Mouse (Mus musculus) CD4-positive, CD25-positive, alpha-beta regulatory T cell, adult 2 months (primary cell): ENCODE measurements around the gene Mob3c.

Experiments used
- DNase-seq: peaks from one replicate; pipeline ENCODE4 v3.0.0-alpha.2; 2012; ENCODE audit warnings: low read depth, low spot score

Mob3c gene

DNA sequence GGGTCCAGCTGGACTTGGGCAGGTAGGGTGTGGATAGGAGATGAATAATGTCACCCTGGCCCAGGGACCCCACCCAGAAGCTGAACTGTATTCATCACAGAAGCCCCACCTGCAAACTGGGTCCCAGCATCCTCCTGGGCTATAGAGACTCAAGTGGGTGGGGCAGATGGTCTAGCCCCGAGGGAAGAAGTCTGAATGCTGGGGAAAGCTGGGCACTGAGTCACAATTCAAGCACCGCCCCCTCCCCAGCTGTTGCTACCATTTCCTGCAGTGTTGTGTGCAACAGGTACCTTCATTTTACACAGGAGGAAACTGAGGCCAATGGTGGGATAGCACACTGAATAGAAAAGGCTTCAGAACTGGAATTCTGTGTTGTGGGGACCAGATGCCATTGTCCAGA lies 4.1 kb downstream of the Mob3c start:
- DNase-seq = no peak

DNA sequence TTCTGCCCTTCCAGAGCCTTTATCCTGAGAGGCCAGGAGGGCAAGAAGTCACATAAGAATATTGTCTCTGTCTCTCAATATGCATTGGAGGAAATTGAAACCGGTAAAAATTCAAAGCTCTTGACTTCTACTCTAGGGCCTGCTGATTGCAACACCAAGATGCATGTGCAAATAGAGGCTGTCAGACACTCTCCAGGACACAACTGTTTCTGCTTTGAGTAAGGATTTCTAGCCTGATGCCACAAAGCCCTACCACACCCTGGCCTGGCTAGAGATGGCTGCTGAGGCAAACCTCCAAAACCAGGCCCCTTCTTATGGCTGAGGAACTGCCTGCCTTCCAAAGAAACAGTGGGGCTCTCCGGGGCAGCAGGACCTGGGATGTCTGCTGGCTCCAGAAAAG lies 7.7 kb downstream of the Mob3c start:
- no peak for DNase-seq

DNA sequence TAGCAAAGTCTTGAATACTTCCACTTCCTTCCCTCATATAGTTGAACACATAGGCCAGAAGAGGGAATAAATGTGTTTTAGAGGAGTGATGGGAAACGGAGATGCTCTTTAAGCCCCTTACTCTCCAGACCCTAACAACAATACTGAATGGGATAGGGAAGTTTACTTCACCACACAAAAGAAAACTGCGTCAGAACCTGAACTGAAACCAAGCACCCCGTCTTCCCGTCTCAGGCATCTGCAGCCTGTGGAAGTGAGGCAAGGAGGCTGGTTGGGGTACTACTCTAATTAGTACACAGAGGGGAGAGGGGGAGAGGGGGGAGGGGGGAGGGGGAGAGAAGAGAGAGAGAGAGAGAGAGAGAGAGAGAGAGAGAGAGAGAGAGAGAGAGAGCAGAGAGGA lies 10.3 kb downstream of the Mob3c start:
- peak; percentile 25 for DNase-seq

DNA sequence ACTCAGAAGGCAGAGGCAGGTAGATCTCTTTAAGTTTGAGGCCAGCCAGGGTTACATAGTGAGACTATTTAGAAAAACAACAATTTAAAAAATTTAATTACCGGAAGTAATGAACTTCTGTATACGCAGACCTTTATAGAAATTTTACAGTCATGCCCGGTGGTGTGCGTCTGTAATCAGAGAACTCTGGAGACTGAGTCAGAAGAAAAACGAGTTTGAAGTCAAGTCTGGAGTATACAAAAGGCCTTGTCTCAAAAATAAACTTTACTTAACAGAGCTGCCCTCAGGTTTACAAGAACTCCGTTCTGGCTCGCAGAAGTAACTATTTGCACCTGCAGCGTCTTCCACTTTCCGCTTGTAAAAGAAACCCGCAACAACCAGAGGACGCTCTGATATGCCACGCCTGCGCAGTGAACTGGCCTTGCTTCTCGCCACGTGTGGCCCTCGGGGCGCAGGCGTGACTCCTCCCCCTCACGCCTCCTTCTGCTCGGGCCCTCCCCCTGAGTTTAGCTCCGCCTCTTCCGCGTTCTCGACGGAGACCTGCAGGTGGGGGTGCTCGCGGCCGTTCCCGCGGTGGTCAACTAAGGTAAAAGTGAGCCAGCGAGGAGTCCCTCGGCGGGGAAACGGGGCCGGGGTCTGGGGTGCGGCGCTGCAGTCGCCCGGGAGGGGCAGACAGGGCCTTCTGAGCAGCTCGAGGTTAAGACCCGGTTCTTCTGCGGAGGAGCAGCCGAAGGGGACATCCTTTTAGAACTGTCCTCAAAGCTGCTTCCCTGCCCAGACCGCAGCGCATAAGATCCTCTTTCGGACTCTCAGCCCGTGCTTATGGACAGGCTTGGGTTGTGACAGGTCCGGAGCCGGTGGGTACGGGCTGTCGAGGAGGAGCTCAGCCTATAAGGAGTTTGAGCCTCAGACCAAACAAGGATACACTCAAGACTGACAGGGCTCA lies 11.1 kb downstream of the Mob3c start, which contains the start of gene Mknk1:
Mknk1 (plus strand) TSS at position 503 of the 946 bp plus-strand sequence.
- DNase-seq = peak; percentile 98

DNA sequence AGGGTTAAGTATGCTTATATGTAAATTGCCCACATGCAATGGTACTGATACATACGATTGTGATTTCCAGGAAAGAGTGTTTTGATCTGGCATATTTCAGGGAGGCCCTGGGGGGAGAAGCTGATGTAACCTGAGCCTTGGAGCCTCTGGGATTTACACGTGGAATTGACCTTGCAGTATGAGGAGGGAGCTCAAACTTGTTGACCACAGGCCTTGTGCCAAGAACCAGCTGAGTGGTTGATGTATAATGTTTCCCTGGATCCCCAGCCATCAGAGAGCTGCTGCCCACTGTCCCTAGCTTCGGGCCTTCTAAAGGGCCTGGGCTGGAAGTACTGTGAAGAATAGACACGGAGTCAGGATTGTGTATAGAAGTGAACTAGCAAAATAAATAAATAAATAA lies 12.1 kb downstream of the Mob3c start:
- DNase-seq = no peak

DNA sequence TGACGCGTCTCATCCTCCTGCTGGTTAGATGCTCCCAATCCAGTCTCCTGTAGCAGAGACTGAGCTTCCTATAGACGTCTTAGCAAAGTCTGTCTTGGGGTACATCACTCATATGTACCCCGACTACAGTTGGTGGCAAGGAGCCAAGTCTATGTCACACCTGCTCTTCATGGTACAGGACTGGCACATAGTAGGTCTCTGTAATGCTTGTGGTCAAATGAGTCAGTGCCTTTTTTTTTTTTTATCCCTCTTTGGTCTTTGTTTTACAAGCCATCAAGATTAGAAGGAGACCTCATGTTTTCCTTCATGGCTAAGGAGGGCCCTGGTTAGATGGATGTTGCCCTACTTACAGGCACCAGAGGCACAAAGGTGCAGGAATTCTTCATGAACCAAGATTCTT lies 12.9 kb downstream of the Mob3c start:
- DNase-seq = no peak

DNA sequence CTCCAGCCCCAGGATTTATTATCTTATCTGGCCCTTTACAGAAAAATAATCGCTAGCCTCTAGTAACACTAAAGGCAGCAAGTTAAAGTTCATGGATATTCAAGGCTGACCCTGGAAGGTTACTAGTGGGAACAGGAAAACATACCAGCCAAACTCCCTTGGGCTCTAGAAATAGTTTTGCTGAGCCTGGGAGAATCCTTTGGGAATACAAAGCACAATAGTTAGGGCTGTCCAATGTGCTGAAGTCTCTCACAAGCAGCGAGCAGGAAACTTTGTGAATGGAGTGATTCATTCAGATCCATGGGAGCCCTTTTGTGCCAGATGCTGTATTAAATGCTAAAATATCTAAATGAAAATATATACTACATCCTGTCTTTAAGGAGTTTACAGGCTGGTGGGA lies 18.8 kb downstream of the Mob3c start:
- DNase-seq = no peak

DNA sequence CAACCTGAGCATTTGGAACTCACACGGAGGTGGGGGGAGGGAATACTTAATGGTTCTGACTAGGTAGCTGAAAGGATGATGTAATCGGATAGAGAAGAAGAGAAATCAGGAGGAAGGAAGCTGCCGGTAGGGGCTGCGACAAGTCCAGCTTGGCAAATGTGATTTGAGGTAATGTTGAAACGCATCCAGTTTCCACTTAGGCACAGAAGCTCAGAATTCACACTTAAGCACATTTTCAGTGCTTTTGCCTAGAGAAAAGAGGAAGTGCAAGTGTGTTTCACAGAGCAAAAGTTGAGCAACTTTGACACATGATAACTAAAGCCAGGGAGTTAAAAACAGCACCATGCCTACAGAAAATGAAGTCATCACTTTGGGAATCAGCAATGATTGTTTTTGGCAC lies 19.5 kb downstream of the Mob3c start:
- no peak for DNase-seq

DNA sequence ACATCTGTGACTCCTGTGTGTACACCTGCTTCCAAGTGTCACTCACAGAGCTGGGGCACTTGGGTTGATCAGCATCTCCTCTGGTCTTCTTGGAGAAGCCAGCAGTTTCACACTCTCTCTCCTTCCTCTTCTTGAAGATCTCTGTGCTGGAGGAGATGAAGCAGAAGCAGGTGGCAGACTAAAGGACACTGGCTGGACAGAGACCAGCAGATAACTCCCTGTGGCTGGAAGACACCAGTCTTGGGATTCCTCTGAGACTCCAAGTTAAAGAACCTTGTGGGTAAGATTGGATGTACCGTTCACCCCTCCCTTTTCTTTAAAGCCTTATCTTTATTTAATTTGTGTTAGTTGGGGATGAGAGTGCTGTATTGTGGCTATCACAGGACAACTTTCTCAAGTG lies 20.2 kb downstream of the Mob3c start:
- DNase-seq = no peak

DNA sequence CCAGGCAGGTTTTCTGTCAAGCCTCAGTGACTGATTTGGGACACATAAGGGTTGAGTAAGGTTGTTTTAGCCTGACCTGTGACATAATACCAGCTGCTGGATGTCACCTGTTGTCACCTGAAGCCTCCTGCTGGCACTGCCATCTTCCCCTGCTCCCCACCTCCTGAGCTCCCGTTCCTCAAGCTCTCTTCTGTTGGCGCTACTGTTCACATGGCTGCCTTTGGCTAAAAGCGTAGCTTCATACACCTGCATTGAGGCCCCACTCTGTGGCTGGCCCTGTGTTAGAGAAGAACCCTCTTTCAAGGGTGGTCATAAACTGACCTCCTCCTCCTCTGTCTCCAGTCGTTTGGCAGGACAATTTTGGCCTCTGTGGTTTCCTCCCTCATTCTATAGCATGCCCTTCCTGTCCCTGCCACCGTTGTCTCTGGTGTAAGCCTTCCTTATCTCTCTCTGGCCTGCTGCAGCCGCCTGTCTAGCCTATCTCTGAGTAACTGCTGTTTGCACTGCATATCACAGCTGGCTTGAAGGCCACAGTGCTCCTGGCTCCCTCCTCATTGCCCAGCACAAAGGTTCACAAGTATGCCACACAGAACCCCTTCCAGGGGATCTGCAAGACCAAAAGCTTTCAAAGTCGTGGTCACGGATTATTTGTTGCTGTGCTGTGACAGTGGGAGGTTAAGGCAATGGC lies 21.2 kb downstream of the Mob3c start:
- no peak for DNase-seq

DNA sequence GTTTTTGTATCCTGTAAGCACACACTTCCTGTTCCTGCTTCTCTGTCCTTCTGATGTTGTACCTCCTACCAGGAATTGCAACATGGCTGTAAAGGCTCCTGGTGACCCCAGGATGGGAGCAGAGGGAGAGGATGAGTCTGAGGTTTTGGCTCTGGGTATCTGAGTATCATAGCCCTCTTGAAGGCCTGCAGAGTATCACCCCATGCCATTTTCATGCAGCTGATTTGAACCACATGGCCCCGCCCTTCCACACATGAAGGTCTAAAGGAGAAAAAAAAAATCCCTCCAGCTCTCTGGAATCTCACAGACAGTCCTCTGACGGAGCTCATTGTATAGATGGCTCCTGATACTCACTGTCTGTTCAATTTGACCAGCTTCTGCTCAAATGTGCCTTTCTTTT lies 22.2 kb downstream of the Mob3c start:
- DNase-seq = no peak

DNA sequence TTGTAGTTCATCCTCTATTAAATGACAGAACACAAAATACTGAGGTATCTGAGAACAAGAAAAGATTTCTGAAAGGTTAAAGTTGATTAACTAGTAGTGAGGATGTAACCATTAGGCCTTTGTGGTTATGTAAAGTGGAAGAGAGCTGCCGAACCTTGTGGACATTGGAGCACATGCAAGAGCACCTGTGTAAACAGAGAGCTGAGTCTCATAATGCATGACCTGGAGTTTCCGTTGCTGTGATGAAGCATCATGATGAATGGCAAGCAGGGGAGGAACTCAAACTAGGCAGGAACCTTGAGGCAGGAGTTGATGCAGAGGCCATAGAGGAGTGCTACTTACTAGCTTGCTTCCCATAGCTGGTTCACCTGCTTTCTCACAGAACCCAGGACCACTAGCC lies 22.7 kb downstream of the Mob3c start:
- DNase-seq = no peak

DNA sequence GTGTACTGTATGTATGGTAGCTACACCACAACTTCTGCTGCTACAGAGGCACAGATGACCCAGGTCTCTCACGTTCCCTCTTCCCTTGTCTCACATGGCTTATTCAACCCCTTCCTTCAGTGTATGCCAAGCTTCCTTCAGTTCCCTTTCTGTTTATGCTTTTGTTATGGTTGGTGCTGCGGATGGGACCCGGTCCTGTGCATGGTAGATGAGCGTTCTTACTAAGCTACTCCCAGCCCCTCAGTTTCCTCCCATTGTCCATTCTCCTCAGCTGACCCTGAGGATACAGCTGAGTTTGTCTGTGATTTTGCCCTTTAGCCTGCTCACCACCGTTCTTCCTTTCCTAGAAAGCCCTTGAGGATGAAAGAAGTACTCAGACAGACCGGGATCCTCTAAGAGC lies 23.7 kb downstream of the Mob3c start:
- DNase-seq = no peak

DNA sequence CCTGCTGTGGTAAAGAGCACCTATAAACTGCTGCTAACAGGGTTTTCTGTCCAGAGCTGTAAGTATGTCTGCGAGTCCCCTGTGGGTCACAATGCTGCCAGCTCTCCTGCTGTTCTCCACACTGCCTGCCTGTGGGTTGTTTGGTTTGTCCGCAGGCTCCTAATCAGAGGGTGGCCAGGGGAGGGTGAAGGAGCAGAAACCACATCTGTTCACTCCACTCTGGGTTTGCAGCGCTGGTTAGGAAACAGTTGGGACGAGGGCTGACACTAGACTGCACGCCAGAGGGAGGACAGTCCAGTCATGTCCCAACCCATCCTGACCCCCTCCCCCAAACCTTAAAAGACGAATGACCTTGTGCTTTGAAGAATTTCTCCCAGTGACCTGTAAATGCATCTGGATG lies 27.2 kb downstream of the Mob3c start:
- DNase-seq = no peak

DNA sequence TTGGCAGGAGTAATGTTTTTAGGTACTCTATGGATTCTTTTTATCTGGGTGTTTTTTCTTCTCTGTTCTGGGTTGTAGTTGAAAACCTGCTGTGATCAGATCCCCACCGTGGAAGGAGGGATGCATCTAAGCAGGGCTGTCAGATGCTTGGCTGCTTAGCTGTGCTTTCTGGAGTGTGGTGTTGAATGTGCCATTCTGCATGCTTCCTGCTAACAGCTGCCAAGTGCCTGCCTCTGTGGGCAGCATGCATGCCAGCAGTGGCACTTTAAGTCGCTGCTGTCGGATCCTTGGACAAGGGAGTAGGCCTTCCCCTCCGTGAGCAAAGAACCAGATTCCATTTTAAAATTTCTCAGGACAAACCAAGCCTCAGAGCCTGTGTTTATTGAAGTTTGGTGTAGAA lies 27.7 kb downstream of the Mob3c start:
- DNase-seq = no peak

DNA sequence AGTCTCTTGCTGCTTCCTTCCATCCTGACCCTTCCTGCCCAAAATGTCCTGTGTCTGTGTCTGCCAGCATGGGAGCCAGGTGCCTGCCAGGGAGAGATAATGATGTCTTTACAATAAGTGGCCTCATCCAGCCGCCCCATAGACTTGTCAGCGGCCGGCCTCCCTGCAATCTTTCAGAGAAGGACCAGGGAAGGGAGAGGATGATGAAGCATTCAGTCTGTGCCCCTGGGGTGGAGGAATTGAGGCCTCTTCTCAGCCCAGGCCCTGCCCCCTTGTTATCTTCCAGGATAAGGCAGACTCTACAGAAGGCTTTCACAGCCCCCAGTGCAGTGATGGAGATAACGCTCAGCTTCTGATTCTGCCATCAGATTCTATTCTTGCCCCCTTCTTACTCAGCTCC lies 28.4 kb downstream of the Mob3c start:
- DNase-seq = no peak

DNA sequence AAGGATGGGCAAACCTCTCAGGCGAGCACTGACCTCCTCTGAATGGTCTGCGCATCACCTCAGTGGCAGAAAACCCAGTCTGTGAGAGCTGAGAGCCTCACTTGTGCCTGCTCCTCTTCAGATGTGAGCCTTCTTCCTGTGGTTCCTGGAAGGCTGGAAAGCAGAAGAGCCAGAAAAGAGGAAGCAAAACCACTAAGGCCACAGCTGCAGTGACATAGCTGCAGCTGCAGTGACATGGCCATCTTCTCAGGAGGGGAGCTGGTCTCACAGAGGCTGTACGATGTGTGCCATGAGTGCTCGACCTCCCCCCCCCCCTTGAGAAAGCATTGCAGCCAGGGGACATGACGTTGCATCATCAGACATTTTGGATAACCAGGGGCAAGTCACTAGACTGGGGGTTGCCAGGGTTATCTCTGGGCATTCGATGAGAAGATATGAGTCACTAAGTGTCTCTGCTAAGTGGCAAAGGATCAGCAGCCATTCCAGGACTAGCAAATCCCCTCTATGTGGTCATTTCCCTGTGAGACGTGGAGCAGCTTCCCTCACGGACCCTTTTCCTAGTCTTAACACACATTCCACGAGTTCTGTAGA lies 29.5 kb downstream of the Mob3c start:
- no peak for DNase-seq

DNA sequence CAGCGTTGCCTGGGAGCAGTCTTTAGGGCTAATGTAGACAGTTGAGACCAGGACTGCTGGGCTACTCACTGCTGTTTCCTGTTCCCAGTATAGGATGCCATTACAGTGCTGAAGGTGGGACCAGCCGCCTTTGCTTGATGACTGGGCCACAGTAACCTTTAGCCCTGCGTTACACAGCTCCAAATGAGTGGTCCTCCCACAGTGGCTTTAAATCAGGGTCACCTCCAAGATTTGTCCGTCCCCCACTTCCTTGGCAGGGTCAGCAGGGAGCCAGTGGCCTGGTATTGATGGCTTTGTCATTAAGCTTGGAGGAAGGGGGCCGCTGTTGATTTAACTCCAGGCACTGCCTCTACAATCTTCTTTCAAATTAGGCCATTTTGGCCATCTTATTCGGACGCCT lies 35.5 kb downstream of the Mob3c start:
- no peak for DNase-seq

DNA sequence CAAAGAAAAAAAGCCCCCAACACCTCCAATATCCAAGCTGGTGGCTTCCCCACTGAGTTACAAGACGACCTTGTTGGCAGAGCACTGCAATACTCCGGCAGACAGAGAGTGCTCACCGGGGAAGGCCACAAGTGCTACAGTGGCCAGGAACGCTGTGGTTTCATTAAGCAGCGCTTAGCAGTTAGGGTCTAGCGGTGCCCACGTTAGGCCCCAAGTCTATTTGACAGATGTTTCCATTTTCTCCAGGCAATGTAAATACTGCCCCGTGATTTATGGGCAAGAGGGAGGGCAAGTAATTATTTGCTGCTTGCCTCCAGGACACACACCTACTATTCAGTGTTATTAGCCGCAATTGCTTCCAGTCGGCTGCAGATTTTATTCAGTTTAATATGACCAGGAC lies 36.0 kb downstream of the Mob3c start:
- no peak for DNase-seq

DNA sequence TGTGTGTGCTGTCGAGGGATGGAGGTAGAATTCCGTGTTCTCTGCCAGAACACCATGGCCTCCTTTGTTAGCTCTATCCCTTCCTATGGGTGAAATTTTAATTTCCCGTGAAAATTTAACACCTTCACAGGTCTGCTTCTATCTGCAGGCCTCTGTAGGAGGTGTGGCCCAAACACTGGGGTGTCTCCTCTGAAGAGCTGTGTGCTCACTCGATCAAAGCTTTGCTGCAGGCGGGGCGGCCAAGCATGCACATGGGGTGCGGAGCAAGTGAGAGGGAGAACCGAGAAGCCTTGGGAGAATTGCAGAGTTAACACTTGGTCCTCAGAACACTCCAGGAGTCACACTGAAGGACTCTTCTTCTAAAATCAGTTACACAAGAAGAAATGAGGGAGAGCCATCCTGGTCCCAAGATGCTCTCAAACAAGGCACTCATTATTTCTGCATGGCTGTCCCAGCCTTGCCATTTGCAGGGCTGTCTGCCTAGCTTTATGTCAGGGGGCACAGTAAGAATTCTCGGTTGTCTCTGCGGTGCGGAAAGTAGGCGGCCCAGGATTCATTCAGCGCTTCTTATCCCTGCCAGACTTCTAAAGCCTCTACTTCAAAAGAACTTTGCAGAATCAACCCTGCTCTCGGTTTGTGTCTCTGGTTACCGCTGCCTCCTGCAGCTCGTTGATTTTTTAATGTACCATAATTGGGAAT lies 41.8 kb downstream of the Mob3c start:
- no peak for DNase-seq

DNA sequence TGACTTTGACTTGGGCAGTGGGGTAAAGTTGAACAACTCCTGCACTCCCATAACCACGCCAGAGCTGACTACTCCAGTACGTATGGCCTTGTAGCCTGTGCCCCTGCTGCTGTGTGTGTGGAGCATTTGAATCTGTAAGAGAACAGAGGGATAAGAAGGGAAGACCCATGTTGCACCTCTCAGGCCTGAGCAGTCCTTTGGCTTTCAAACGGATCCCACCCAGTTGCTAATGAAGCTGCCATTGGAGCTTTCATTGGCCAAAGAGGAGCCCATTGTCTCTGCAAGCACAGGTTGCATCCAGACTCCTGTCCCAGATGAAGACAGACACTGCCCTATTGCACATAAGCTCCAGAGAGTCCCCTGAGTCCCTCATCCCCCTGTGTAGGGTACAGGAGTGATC lies 45.3 kb downstream of the Mob3c start:
- DNase-seq = no peak

DNA sequence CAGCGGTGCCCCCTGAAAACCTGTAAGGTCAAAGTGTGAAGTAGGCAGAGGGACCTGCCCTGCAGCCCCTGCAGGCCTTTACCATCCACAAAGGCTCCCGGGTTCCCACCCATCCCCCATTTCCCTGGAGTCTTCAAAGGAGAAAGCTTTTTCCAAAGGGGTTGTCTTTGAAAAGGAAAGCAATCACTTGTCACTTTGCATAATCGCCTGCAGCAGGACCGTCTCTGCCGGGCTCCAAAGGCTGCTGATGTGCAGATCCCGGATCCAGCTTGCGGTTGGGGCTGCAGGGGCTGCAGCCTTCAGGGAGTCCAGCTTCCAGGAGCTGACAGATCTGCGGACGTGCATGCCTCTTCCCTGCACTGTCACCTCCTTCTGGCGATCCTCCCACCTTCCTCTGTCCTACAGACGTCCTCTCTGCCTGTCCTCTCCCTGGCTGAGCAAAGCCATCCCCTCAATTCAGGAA lies 50.4 kb downstream of the Mob3c start:
- no peak for DNase-seq
